Mouse (Mus musculus) ES-Bruce4 (cell line): ENCODE results near the gene Allc.

ENCODE experiments used
- CTCF ChIP-seq: IDR thresholded peaks from one replicate; pipeline ENCODE4 v1.8.1; 2011; ENCODE audit warnings: low read depth, low read length
- EP300 ChIP-seq: IDR thresholded peaks from 2 replicates; pipeline ENCODE4 v1.6.1; 2011; ENCODE audit warnings: low read depth, low read length; ENCODE audit not compliant: insufficient read depth
- POLR2A ChIP-seq: IDR thresholded peaks from one replicate; pipeline ENCODE4 v1.8.1; 2011; ENCODE audit warnings: low read length; ENCODE audit not compliant: insufficient read depth

DNA sequence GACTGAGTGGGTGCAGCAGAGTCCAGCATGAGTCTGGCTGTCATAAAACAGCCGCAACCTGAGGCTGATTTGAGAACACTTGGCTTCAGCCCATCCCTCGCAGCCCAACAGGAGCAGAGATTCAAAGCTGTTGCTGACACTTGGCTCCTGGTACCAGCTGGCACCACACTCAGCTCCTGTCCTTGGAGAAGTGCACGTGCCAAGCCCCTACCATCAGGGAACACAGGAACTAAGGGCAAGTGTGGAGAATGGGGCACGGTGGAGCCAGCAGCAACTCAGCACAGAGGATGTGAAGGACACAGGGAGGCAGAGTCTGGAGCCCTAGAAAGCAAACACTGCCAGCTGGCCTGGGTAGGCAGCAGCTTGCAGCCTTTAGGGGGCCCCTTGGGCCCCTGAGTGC, 19.9 kb upstream of the Allc start:
- TF ChIP-seq CTCF (no peak), POLR2A (no peak), EP300 (no peak)
